Mouse (Mus musculus) thymus, adult 2 months (tissue): Measurements from ENCODE around the gene Gdi1. TPM values are rescaled to one million over a fixed set of nuclear protein-coding genes. Genes with fewer than 3 reads are reported as not detected.
"Not testable (repeated sequence)": the region's sequence is repeated elsewhere in the genome, so short reads cannot be mapped to it uniquely, and the experiment has no call there.

Source experiments
- DNase-seq: peaks from one replicate; pipeline ENCODE4 v3.0.0; 2021
- H3K27ac ChIP-seq: fragments of 200-500 bp; 2 replicates; pipeline ENCODE4 v1.5.1; 2012; ENCODE audit warnings: low read length, control low read depth; ENCODE audit not compliant: control insufficient read depth, insufficient read depth
- H3K27me3 ChIP-seq: fragments of 200-500 bp; 2 replicates; pipeline ENCODE4 v1.6.1; 2012; ENCODE audit warnings: mild to moderate bottlenecking, low read length, moderate library complexity, mixed read lengths; ENCODE audit not compliant: control insufficient read depth, insufficient read depth
- H3K36me3 ChIP-seq: fragments of 200-500 bp; 2 replicates; pipeline ENCODE4 v1.6.1; 2012; ENCODE audit warnings: mild to moderate bottlenecking, low read length, moderate library complexity; ENCODE audit not compliant: control insufficient read depth, insufficient read depth
- H3K4me1 ChIP-seq: fragments of 200-500 bp; replicated peaks from 2 replicates; pipeline ENCODE4 v1.6.1; 2012; ENCODE audit warnings: low read length; ENCODE audit not compliant: control insufficient read depth, insufficient read depth
- H3K4me3 ChIP-seq: fragments of 200-500 bp; 2 replicates; pipeline ENCODE4 v1.5.1; 2012; ENCODE audit warnings: mild to moderate bottlenecking, low read length, control low read depth, moderate library complexity; ENCODE audit not compliant: control insufficient read depth, insufficient read depth
- CTCF ChIP-seq: fragments of 200-500 bp; IDR thresholded peaks from 2 replicates; pipeline ENCODE4 v1.5.1; 2012; ENCODE audit warnings: mild to moderate bottlenecking, control low read depth, low read length, moderate library complexity, borderline replicate concordance; ENCODE audit not compliant: control insufficient read depth, poor library complexity, insufficient read depth; ENCODE audit errors: extremely low read depth
- POLR2A ChIP-seq: fragments of 200-500 bp; IDR thresholded peaks from 2 replicates; pipeline ENCODE4 v1.6.1; 2012; ENCODE audit warnings: mild to moderate bottlenecking, low read length, control low read depth, moderate library complexity; ENCODE audit not compliant: control insufficient read depth, poor library complexity, insufficient read depth; ENCODE audit errors: extremely low read depth
- WGBS: fragments of 180-500 bp; shearing (Covaris S2); methylation state at CpG from one replicate; pipeline ENCODE4 v1.1.7; 2018; 5-methylcytosine and 5-hydroxymethylcytosine counted together
- polyA plus RNA-seq: library from polyadenylated mRNA; depleted of rRNA; stranded (reverse); fragments of >200 nt; gene quantifications from 2 replicates; pipeline ENCODE4 v1.2.3, GENCODE M21; 2012

Gene Gdi1
- polyA plus RNA-seq, 1 experiment, result 445 TPM

DNA sequence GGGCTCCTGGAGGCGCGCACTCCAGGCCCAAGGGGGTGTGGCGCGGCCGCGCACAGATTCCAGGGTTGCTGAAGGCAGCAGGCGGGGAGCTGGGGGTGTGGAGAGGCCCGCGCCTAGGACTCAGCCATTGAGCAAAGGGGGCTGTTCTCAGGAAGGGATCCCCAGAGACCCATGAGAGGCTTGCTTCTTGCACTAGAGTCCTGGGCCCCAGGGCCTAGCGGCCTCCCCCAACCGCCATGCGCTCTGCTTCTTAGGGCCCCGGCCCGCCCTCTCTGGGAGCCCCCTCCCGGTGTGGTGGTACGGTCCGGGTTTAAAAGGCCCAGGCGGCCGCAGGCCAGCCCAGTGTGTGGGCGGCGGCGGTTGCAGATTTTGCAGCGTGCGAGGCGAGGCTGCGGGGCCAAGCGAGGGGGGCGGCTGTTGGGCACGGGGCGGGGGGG lies 23.9 kb downstream of the Gdi1 start, which contains the start of gene Plxna3:
Gene Plxna3 (plus strand): TSS at position 342 of the 437 bp plus-strand sequence.
- no peak within 1 kb of the TSS for H3K27ac ChIP-seq
- TF ChIP-seq CTCF (no peak), POLR2A (no peak)
- H3K36me3 ChIP-seq, result no peaks in the 10 kb centered on the region
- peaks cover 8% of the 10 kb centered on the region for H3K4me1 ChIP-seq
- WGBS, result 1% methylated on average over 24 of the region's 30 CpGs
- no peaks in the 10 kb centered on the region for H3K27me3 ChIP-seq
- peak within 1 kb of the TSS; percentile 49 for H3K4me3 ChIP-seq
- peak; percentile 40 for DNase-seq

DNA sequence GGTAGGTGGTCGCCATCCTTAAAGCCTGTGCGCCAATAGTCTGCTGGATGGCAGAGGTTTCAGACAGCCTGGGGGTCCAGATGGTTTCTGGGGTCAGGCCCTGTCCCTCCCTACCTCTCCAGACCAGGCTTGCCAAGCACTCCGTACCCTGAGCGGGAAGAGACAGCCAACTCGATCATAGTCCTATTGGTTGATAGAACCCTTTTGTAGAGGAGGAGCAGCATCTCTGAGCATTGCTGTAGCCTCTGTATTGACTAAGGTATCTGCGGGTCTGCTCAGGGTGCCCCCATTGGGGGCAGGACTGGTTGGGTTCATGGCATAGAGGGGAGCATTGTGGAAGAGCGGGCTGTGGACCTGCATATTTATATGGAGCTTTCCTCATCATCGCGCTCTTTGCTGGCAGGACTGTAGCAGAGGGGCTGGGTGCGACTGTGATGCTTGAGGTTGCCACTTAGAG lies 24.4 kb downstream of the Gdi1 start:
- no peaks in the 10 kb centered on the region for H3K27me3 ChIP-seq
- TF ChIP-seq CTCF (no peak), POLR2A (no peak)
- 29% methylated on average over 10 of the region's 10 CpGs for WGBS
- H3K36me3 ChIP-seq, result no peaks in the 10 kb centered on the region
- H3K27ac ChIP-seq, result no peak overlapping the region
- H3K4me1 ChIP-seq, result peaks cover 8% of the 10 kb centered on the region
- H3K4me3 ChIP-seq, result peak overlapping the region; percentile 49
- no peak for DNase-seq

DNA sequence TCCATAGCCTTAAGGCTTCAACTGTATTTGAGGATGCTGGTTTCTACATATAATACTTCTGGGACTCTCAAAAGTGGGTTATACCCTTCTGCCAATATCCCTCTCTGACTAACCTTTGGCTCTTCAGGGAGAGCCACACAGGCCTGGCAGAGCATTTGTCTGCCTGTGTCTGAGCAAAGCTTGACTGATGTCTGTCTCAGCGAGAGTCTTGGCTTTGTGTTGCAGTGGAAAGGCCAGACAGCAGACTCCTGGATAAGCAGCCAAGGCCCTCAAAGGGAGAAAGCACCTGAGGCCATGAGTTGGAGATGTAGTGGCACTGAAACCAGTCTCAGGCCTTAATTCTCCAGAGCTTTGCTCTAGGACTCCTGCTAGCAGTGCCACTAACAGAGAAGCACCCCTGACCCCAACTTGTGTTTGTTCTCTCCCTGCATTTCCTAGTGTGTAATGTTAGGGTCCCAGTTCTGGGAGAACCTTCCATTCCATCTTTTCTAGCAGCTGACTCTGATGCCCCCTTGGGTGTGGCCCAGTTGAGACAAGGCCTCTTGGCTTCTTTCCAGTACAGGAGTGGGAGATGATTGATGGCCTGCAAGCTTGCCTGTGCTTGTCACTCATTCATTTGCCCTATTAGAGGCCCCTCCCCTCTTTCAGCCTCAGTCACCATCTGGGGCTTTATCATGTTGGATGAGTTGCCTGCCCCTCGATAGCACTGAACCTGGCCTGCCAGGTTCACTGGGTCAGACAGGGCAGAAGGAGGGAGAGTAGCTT lies 25.6 kb downstream of the Gdi1 start:
- H3K36me3 ChIP-seq, result no peaks in the 10 kb centered on the region
- H3K27me3 ChIP-seq, result no peaks in the 10 kb centered on the region
- no peak for DNase-seq
- H3K27ac ChIP-seq, result no peak overlapping the region
- TF ChIP-seq CTCF (no peak), POLR2A (no peak)
- peaks cover 8% of the 10 kb centered on the region for H3K4me1 ChIP-seq
- WGBS, result 62% methylated on average over 2 of the region's 2 CpGs
- H3K4me3 ChIP-seq, result no peak overlapping the region

DNA sequence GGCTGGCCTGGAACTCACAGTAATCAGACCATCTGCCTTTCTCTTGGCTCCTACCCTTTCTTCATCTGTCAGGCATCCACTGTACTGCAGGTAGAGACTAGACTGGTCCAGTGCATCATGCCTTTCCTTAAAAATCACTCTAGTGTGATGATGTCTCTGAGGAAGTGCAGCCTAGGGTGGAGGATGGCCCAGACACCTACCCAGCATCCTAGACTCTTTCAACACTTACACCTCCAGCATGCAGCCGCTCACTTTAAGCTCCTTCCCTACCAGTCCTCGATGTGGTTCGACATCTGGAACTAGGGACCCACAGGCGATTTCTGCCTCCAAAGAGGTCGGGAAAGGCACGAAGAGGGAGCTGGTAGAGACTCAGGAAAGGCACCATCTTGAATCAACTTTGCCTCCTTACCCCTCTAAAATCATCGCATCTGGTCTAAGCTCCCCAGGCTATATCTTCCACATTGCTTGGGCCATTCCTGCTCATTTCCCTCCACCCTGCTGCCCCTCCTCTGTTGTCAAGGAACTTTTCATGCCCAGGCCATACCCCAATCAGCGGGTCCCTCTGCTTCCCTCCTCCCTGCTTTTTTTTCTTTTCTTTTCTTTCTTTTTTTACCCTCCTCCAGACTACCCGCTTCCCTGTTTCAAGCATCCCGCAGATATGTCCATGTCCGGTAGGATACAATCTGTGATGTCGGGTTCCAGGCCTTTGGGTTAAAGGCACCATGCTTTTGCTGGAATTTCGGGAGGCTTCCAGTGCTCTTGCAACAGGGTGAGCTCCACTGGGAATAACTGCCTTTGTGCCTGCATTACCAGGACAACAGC lies 48.1 kb downstream of the Gdi1 start:
- TF ChIP-seq POLR2A, result no peak
- TF ChIP-seq CTCF, result no peak
- H3K4me3 ChIP-seq, result peak overlapping the region; percentile 87
- H3K27ac ChIP-seq, result peak overlapping the region; percentile 33
- H3K27me3 ChIP-seq, result no peaks in the 10 kb centered on the region
- no peak for DNase-seq
- peaks cover 4% of the 10 kb centered on the region for H3K4me1 ChIP-seq
- H3K36me3 ChIP-seq, result no peaks in the 10 kb centered on the region
- WGBS, result 11% methylated on average over 13 of the region's 13 CpGs

DNA sequence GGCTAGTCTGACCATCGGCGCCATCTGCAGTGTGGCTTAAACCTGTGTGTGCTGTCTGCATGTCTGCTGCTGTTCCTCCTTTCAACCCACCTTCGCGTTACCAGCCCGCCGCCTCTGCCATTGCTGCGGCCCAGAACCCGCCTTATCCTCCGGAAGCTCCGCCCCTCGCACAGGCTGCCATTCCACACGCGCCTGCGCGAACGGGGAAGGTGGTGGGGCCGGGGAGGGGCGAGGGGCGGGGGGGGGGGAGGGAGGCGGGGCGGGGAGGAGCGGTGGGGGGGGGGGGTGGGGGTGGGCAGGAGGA lies 48.6 kb downstream of the Gdi1 start, which contains the start of gene Lage3:
Gene Lage3 (minus strand): TSS at position 152 of the 304 bp plus-strand sequence.
- Histone ChIP-seq H3K27me3 (no peaks in the 10 kb centered on the region), H3K4me1 (peaks cover 4% of the 10 kb centered on the region), H3K36me3 (no peaks in the 10 kb centered on the region), H3K4me3 (peak within 1 kb of the TSS; percentile 87), H3K27ac (peak within 1 kb of the TSS; percentile 33)
- DNase-seq, result peak; percentile 77
- TF ChIP-seq CTCF (no peak), POLR2A (peak; percentile 34; the same call in 1 of the 2 replicates)
- 0% methylated on average over 11 of the region's 22 CpGs for WGBS

DNA sequence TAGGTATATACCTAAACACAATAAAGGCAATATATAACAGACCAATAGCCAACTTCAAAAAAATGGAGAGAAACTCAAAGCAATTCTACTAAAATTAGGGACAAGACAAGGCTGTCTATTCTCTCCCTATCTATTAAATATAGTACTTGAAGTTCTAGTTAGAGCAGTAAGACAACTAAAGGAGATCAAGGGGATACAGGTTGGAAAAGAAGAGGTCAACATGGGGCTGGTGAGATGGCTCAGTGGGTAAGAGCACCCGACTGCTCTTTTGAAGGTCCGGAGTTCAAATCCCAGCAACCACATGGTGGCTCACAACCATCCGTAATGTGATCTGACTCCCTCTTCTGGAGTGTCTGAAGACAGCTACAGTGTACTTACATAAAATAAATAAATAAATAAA lies 52.3 kb downstream of the Gdi1 start:
- not testable (repeated sequence) for H3K4me1 ChIP-seq, H3K36me3 ChIP-seq, DNase-seq, H3K27me3 ChIP-seq, H3K27ac ChIP-seq, H3K4me3 ChIP-seq
- WGBS, result 85% methylated on average over 3 of the region's 3 CpGs
